Comparison of ENCODE assay signal across 28 mouse cellular contexts in the genomic region with DNA sequence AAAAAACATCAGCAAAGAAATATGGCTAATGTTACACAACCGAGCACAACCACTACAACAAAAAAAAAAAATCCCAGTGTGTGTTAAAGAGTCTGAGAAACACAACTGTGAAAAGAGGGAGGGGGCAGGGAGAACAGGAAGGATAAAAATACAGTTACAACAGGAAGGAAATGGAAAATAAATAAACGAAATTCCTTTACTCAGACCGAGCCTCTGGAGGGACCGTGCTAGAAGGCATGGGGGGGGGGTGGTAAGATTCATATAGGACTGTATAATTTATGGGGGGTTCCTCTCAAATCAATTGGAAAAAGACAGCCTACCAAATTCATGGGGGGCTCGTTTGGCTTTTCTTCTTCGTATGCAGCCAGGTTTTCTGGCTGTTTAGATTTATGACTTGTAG.
DNase-seq lines count a peak whose midpoint lies in the region; ATAC-seq and TF ChIP-seq lines count a peak whose summit lies in the region.
"Had no signal": no experiment of that assay in that cellular context is flagged by ENCODE, and none has a peak within 500 bp of the region (broad histone marks: within the 10 kb centered on the region; RNA-seq: fewer than 3 reads in every experiment).

No protein-coding gene starts in this region.

- TF ChIP-seq CTCF in lung, embryonic 14.5 days (IDR thresholded peaks at IDR 0.05; ENCODE audit: low read depth): no peak
- no peak for TF ChIP-seq CTCF in lung, adult 2 months (IDR thresholded peaks at IDR 0.05; ENCODE audit: insufficient read depth, low read length)
- TF ChIP-seq CTCF in cortical plate, adult 2 months (IDR thresholded peaks at IDR 0.05; ENCODE audit: extremely low read depth, insufficient read depth, low read length): no peak

- H3K4me1 ChIP-seq in lung, embryonic 14.5 days (ENCODE audit: insufficient read depth): peaks cover 17% of the 10 kb centered on the region; the same call in 1 of the 2 replicates
- 0 out of 2 replicates have a peak, but pooled peaks cover 5% of the 10 kb centered on the region for H3K4me1 ChIP-seq in lung, adult 2 months (ENCODE audit: control insufficient read depth, insufficient read depth, low read length)
- no peaks in the 10 kb centered on the region for H3K4me1 ChIP-seq in cortical plate, adult 2 months (ENCODE audit: control insufficient read depth, insufficient read depth, low read length)
- peaks cover 19% of the 10 kb centered on the region for H3K4me1 ChIP-seq in limb, embryonic 14.5 days (ENCODE audit: control insufficient read depth, insufficient read depth, low read length)
- H3K4me1 ChIP-seq in heart, embryonic 11.5 days (ENCODE audit: control insufficient read depth, insufficient read depth, low read length): no peaks in the 10 kb centered on the region
- H3K4me1 ChIP-seq: forebrain, embryonic 15.5 days; heart, embryonic 10.5 days; hindbrain, embryonic 12.5 days; midbrain, embryonic 13.5 days had no signal

- no peak overlapping the region for H3K4me3 ChIP-seq in lung, embryonic 14.5 days (ENCODE audit: low read depth, low read length)
- H3K4me3 ChIP-seq in lung, adult 2 months (replicated peaks; ENCODE audit: extremely low read depth, low read depth, low read length): no peak overlapping the region
- H3K4me3 ChIP-seq in cortical plate, adult 2 months (ENCODE audit: insufficient read depth, low read length): no peak overlapping the region
- no peak overlapping the region for H3K4me3 ChIP-seq in limb, embryonic 14.5 days (replicated peaks; ENCODE audit: low read length)
- no peak overlapping the region for H3K4me3 ChIP-seq in heart, embryonic 11.5 days (ENCODE audit: low read depth, low read length)
- H3K4me3 ChIP-seq: embryonic facial prominence, embryonic 12.5 days; forebrain, embryonic 10.5 days; forebrain, embryonic 15.5 days; heart, embryonic 10.5 days; hindbrain, embryonic 12.5 days; left cerebral cortex, adult 2 months; megakaryocyte, embryonic 14.5 days; midbrain, embryonic 13.5 days; neural tube, embryonic 15.5 days; stomach, embryonic 15.5 days had no signal

- no peaks in the 10 kb centered on the region for H3K27me3 ChIP-seq in lung, embryonic 14.5 days (ENCODE audit: insufficient read depth, low read length)
- no peaks in the 10 kb centered on the region for H3K27me3 ChIP-seq in limb, embryonic 14.5 days (ENCODE audit: control insufficient read depth, insufficient read depth, low read length)
- no peaks in the 10 kb centered on the region for H3K27me3 ChIP-seq in heart, embryonic 11.5 days (ENCODE audit: control insufficient read depth, insufficient read depth, low read length)
- H3K27me3 ChIP-seq: embryonic facial prominence, embryonic 12.5 days; forebrain, embryonic 15.5 days; hindbrain, embryonic 12.5 days; megakaryocyte, embryonic 14.5 days; midbrain, embryonic 13.5 days; neural tube, embryonic 15.5 days; stomach, embryonic 15.5 days had no signal

- no peak overlapping the region for H3K27ac ChIP-seq in lung, embryonic 14.5 days (ENCODE audit: low read depth)
- H3K27ac ChIP-seq in cortical plate, adult 2 months (ENCODE audit: insufficient read depth, low read length): peak overlapping the region; percentile 46; the same call in 1 of the 2 replicates
- H3K27ac ChIP-seq in limb, embryonic 14.5 days (replicated peaks; ENCODE audit: low read depth, low read length): no peak overlapping the region
- H3K27ac ChIP-seq in heart, embryonic 11.5 days (ENCODE audit: low read depth, low read length): no peak overlapping the region
- H3K27ac ChIP-seq: embryonic facial prominence, embryonic 12.5 days; forebrain, embryonic 10.5 days; forebrain, embryonic 15.5 days; heart, embryonic 10.5 days; hindbrain, embryonic 12.5 days; left cerebral cortex, adult 2 months; midbrain, embryonic 13.5 days; neural tube, embryonic 15.5 days; stomach, embryonic 15.5 days had no signal

- no peak overlapping the region for H3K9ac ChIP-seq in lung, embryonic 14.5 days
- no peak overlapping the region for H3K9ac ChIP-seq in limb, embryonic 14.5 days (ENCODE audit: low read depth, low read length, severe bottlenecking)
- H3K9ac ChIP-seq in heart, embryonic 11.5 days (ENCODE audit: low read depth, low read length): no peak overlapping the region
- H3K9ac ChIP-seq: embryonic facial prominence, embryonic 12.5 days; forebrain, embryonic 15.5 days; hindbrain, embryonic 12.5 days; liver, postnatal 0 days; midbrain, embryonic 13.5 days; neural tube, embryonic 15.5 days; stomach, embryonic 15.5 days had no signal

- 0 out of 2 replicates have a peak, but pooled peaks have one; percentile 42 for ATAC-seq in lung, embryonic 14.5 days (ENCODE audit: insufficient read depth)
- peak; percentile 72; the same call in 1 of the 2 replicates for ATAC-seq in limb, embryonic 14.5 days (ENCODE audit: low FRiP score, low read depth)
- ATAC-seq in heart, embryonic 11.5 days (replicated peaks; ENCODE audit: insufficient number of reproducible peaks, low FRiP score, low TSS enrichment): no peak
- ATAC-seq: activated CD4-positive, CD25-positive, alpha-beta regulatory T cell, adult 4 months; forebrain, embryonic 15.5 days; intestine, embryonic 16.5 days; liver, postnatal 0 days; midbrain, embryonic 13.5 days had no signal

- TF ChIP-seq POLR2A in lung, adult 2 months (IDR thresholded peaks at IDR 0.05; ENCODE audit: borderline replicate concordance, extremely low read depth, low read depth, low read length): no peak
- no peak for TF ChIP-seq POLR2A in cortical plate, adult 2 months (IDR thresholded peaks at IDR 0.05; ENCODE audit: extremely low read depth, insufficient read depth, low read length)
- TF ChIP-seq POLR2A in limb, embryonic 14.5 days (IDR thresholded peaks at IDR 0.05; ENCODE audit: borderline replicate concordance, extremely low read depth, insufficient read depth, insufficient read length): no peak

- H3K36me3 ChIP-seq in lung, embryonic 14.5 days (ENCODE audit: insufficient read depth): no peaks in the 10 kb centered on the region
- H3K36me3 ChIP-seq in limb, embryonic 14.5 days (ENCODE audit: control insufficient read depth, insufficient read depth, low read length): no peaks in the 10 kb centered on the region
- H3K36me3 ChIP-seq in heart, embryonic 11.5 days (ENCODE audit: control insufficient read depth, insufficient read depth, low read length): no peaks in the 10 kb centered on the region
- H3K36me3 ChIP-seq: embryonic facial prominence, embryonic 12.5 days; forebrain, embryonic 10.5 days; forebrain, embryonic 15.5 days; heart, embryonic 10.5 days; hindbrain, embryonic 12.5 days; midbrain, embryonic 13.5 days; neural tube, embryonic 15.5 days; stomach, embryonic 15.5 days had no signal

- WGBS in lung, embryonic 14.5 days: 14% methylated on average over 6 of the region's 6 CpGs
- WGBS in lung, adult 2 months: 21% methylated on average over 6 of the region's 6 CpGs
- WGBS in limb, embryonic 14.5 days: 7% methylated on average over 6 of the region's 6 CpGs
- 50% methylated on average over 6 of the region's 6 CpGs for WGBS in heart, embryonic 11.5 days (ENCODE audit: insufficient replicate concordance)

- no peak overlapping the region for H3K4me2 ChIP-seq in lung, embryonic 14.5 days
- no peak overlapping the region for H3K4me2 ChIP-seq in limb, embryonic 14.5 days (replicated peaks; ENCODE audit: low read depth, low read length, severe bottlenecking)
- no peak overlapping the region for H3K4me2 ChIP-seq in heart, embryonic 11.5 days
- H3K4me2 ChIP-seq: embryonic facial prominence, embryonic 12.5 days; forebrain, embryonic 15.5 days; hindbrain, embryonic 12.5 days; midbrain, embryonic 13.5 days; neural tube, embryonic 15.5 days; stomach, embryonic 15.5 days had no signal

- peak; percentile 22 for DNase-seq in embryo, embryonic 11 days
- DNase-seq in embryo, embryonic 10 days (ENCODE audit: low spot score): no peak
- DNase-seq in lung, embryonic 14.5 days: peak; percentile 45
- no peak for DNase-seq in lung, adult 2 months
- DNase-seq in limb, embryonic 14.5 days (ENCODE audit: low spot score): no peak
- DNase-seq in ovary, postnatal 36 days (ENCODE audit: low spot score): no peak
- DNase-seq: adrenal gland, adult 8-10 months; cerebellum, adult 2 months; cerebellum, postnatal 14 days; gastrocnemius, postnatal 25 days; heart, postnatal 36 days; kidney, adult 9 months; liver, postnatal 0 days; right cerebral cortex, postnatal 25 days had no signal

- H3K9me3 ChIP-seq in lung, embryonic 14.5 days (ENCODE audit: low read depth, low read length): no peaks in the 10 kb centered on the region
- H3K9me3 ChIP-seq in limb, embryonic 14.5 days (ENCODE audit: control insufficient read depth, low read length): no peaks in the 10 kb centered on the region
- no peaks in the 10 kb centered on the region for H3K9me3 ChIP-seq in heart, embryonic 11.5 days (replicated peaks; ENCODE audit: control insufficient read depth, low read length)
- H3K9me3 ChIP-seq: embryonic facial prominence, embryonic 12.5 days; forebrain, embryonic 10.5 days; forebrain, embryonic 15.5 days; heart, embryonic 10.5 days; hindbrain, embryonic 12.5 days; midbrain, embryonic 13.5 days; neural tube, embryonic 15.5 days; stomach, embryonic 15.5 days had no signal

Comparison
In these comparisons a context has a peak if more than half of its experiments do, and no peak if none do; other contexts are left out.
1. DNase-seq: peak in embryo, embryonic 11 days (single experiment) and lung, embryonic 14.5 days (single experiment); none in embryo, embryonic 10 days (single experiment), lung, adult 2 months (single experiment), limb, embryonic 14.5 days (single experiment) and ovary, postnatal 36 days (single experiment).